Mouse (Mus musculus) lung, embryonic 16.5 days (tissue): ENCODE data around the gene Ehd4. TPM values are rescaled to one million over a fixed set of nuclear protein-coding genes. Genes with fewer than 3 reads are reported as not detected.

Source experiments
- ATAC-seq: fragments of 200-750 bp; cut with Nextera tagmentation; 2 replicates; pipeline ENCODE4 v1.8.0; 2017; ENCODE audit warnings: low read depth, mild to moderate bottlenecking, moderate library complexity
- H3K27ac ChIP-seq: fragments of 300-500 bp; sonication (generic); 2 replicates; pipeline ENCODE4 v1.5.1; 2014; ENCODE audit warnings: mild to moderate bottlenecking, control low read depth, low read length
- H3K27me3 ChIP-seq: fragments of 300-500 bp; sonication (generic); 2 replicates; pipeline ENCODE4 v1.6.1; 2014; ENCODE audit warnings: low read depth, low read length, mixed read lengths; ENCODE audit not compliant: control insufficient read depth, insufficient read depth
- H3K36me3 ChIP-seq: fragments of 300-500 bp; sonication (generic); 2 replicates; pipeline ENCODE4 v1.6.1; 2014; ENCODE audit warnings: low read length; ENCODE audit not compliant: control insufficient read depth, insufficient read depth
- H3K4me1 ChIP-seq: fragments of 300-500 bp; sonication (generic); replicated peaks from 2 replicates; pipeline ENCODE4 v1.6.1; 2014; ENCODE audit warnings: low read length, mixed read lengths; ENCODE audit not compliant: control insufficient read depth, insufficient read depth
- H3K4me2 ChIP-seq: fragments of 300-500 bp; sonication (generic); 2 replicates; pipeline ENCODE4 v1.6.1; 2014; ENCODE audit warnings: low read depth, low read length, control low read depth
- H3K4me3 ChIP-seq: fragments of 300-500 bp; sonication (generic); 2 replicates; pipeline ENCODE4 v1.5.1; 2014; ENCODE audit warnings: mild to moderate bottlenecking, low read length, control low read depth
- H3K9ac ChIP-seq: fragments of 300-500 bp; sonication (generic); 2 replicates; pipeline ENCODE4 v1.6.1; 2014; ENCODE audit warnings: low read length, control low read depth
- H3K9me3 ChIP-seq: fragments of 300-500 bp; sonication (generic); 2 replicates; pipeline ENCODE4 v1.6.1; 2016; ENCODE audit warnings: low read length; ENCODE audit not compliant: control insufficient read depth
- WGBS: fragments of 180-500 bp; shearing (Covaris S2); extraction: QIAGEN DNeasy Blood & Tissue Kit; methylation state at CpG from one replicate; pipeline ENCODE4 v1.1.7; 2014; 5-methylcytosine and 5-hydroxymethylcytosine counted together
- polyA plus RNA-seq: library from polyadenylated mRNA; unstranded; fragments of >200 nt; fragmentation: Nextera tagmentation; extraction: Ambion mirVana; gene quantifications from 2 replicates; pipeline ENCODE4 v1.2.1, GENCODE M21; 2015

The Ehd4 gene
- polyA plus RNA-seq, 1 experiment from 2014 or later, result 94.7 TPM

GRCm38 (mm10) chr2:120170726-120171125, 16.3 kb upstream of the Ehd4 start:
- Histone ChIP-seq H3K9ac (no peak overlapping the region), H3K9me3 (no peaks in the 10 kb centered on the region), H3K4me2 (no peak overlapping the region), H3K27ac (no peak overlapping the region), H3K27me3 (no peaks in the 10 kb centered on the region), H3K4me1 (no peaks in the 10 kb centered on the region), H3K36me3 (no peaks in the 10 kb centered on the region), H3K4me3 (no peak overlapping the region)
- 0 out of 2 replicates have a peak, but pooled peaks have one; percentile 23 for ATAC-seq
- WGBS, result 40% methylated on average over 1 of the region's 1 CpGs

DNA sequence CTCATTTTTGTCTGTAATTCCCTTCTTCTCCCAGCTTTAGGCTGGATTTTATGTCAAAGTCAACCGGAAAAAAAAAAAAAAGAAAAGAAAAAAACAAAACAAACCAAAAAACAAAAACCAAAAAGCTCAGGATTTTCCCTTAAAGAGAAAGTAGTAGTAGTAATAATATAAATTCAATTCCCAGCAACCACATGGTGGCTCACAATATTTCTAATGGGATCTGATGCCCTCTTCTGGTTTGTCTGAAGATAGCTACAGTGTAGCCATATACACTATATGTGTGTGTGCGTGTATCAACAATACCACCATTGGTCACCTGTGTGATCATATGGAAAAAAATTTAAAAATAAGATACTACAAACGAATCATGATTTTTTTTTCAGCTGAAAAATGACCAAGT, 15.0 kb upstream of the Ehd4 start:
- no peaks in the 10 kb centered on the region for H3K36me3 ChIP-seq
- H3K27ac ChIP-seq, result no peak overlapping the region
- no peak overlapping the region for H3K4me2 ChIP-seq
- H3K4me3 ChIP-seq, result no peak overlapping the region
- no peaks in the 10 kb centered on the region for H3K9me3 ChIP-seq
- no peaks in the 10 kb centered on the region for H3K27me3 ChIP-seq
- H3K9ac ChIP-seq, result no peak overlapping the region
- WGBS, result 80% methylated on average over 3 of the region's 3 CpGs
- ATAC-seq, result no peak
- no peaks in the 10 kb centered on the region for H3K4me1 ChIP-seq

GRCm38 (mm10) chr2:120167763-120168162, 13.4 kb upstream of the Ehd4 start:
- Histone ChIP-seq H3K4me3 (no peak overlapping the region), H3K4me1 (no peaks in the 10 kb centered on the region), H3K27ac (no peak overlapping the region), H3K27me3 (no peaks in the 10 kb centered on the region), H3K4me2 (no peak overlapping the region), H3K36me3 (no peaks in the 10 kb centered on the region), H3K9me3 (no peaks in the 10 kb centered on the region), H3K9ac (no peak overlapping the region)
- WGBS, result 84% methylated on average over 8 of the region's 8 CpGs
- ATAC-seq, result no peak

DNA sequence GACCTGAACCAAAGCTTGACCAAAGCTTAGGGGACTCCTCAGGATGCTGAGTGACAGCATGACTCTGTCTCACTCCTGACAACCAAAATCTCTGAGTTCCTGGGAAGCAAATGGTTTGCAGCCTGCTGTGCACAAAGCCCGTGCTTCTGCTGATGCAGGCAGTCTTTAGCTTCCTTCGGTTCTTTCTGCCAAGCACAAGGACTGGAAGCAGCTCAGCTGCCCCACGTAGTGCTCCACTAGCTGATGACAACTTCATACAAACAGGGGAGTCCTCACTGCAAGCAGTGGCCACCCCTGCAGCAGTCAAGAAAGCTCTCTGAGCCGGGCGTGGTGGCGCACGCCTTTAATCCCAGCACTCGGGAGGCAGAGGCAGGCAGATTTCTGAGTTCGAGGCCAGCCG, 11.1 kb upstream of the Ehd4 start:
- H3K36me3 ChIP-seq, result no peaks in the 10 kb centered on the region
- no peaks in the 10 kb centered on the region for H3K9me3 ChIP-seq
- no peak for ATAC-seq
- no peaks in the 10 kb centered on the region for H3K27me3 ChIP-seq
- no peaks in the 10 kb centered on the region for H3K4me1 ChIP-seq
- WGBS, result 77% methylated on average over 10 of the region's 10 CpGs
- no peak overlapping the region for H3K4me2 ChIP-seq
- no peak overlapping the region for H3K9ac ChIP-seq
- no peak overlapping the region for H3K27ac ChIP-seq
- H3K4me3 ChIP-seq, result no peak overlapping the region

GRCm38 (mm10) chr2:120159434-120159833, 5.0 kb upstream of the Ehd4 start:
- H3K9me3 ChIP-seq, result no peaks in the 10 kb centered on the region
- 81% methylated on average over 2 of the region's 2 CpGs for WGBS
- H3K4me2 ChIP-seq, result no peak overlapping the region
- H3K4me1 ChIP-seq, result peaks cover 2% of the 10 kb centered on the region; the same call in 1 of the 2 replicates
- no peak for ATAC-seq
- no peak overlapping the region for H3K9ac ChIP-seq
- H3K4me3 ChIP-seq, result no peak overlapping the region
- no peaks in the 10 kb centered on the region for H3K27me3 ChIP-seq
- no peaks in the 10 kb centered on the region for H3K36me3 ChIP-seq
- peak overlapping the region; percentile 29 for H3K27ac ChIP-seq

- WGBS, result 31% methylated on average over 1 of the region's 1 CpGs
These were observed 4.4 kb upstream of the Ehd4 start for GRCm38 (mm10) chr2:120158846-120159245.

GRCm38 (mm10) chr2:120158016-120158415, 3.6 kb upstream of the Ehd4 start:
- Histone ChIP-seq H3K36me3 (no peaks in the 10 kb centered on the region), H3K4me2 (no peak overlapping the region), H3K27me3 (no peaks in the 10 kb centered on the region), H3K9me3 (no peaks in the 10 kb centered on the region), H3K4me1 (peaks cover 8% of the 10 kb centered on the region; the same call in 1 of the 2 replicates), H3K27ac (0 out of 2 replicates have a peak overlapping the region, but pooled peaks have one; percentile 44), H3K9ac (no peak overlapping the region), H3K4me3 (no peak overlapping the region)
- WGBS, result 47% methylated on average over 5 of the region's 5 CpGs
- ATAC-seq, result no peak

More at GRCm38 (mm10) chr2:120158846-120159245, 4.4 kb upstream of the Ehd4 start:
- H3K4me1 ChIP-seq, result peaks cover 2% of the 10 kb centered on the region; the same call in 1 of the 2 replicates
- no peaks in the 10 kb centered on the region for H3K36me3 ChIP-seq
- H3K27me3 ChIP-seq, result no peaks in the 10 kb centered on the region
- ATAC-seq, result no peak
- H3K27ac ChIP-seq, result no peak overlapping the region
- no peaks in the 10 kb centered on the region for H3K9me3 ChIP-seq
- H3K4me2 ChIP-seq, result no peak overlapping the region
- H3K4me3 ChIP-seq, result no peak overlapping the region
- no peak overlapping the region for H3K9ac ChIP-seq

DNA sequence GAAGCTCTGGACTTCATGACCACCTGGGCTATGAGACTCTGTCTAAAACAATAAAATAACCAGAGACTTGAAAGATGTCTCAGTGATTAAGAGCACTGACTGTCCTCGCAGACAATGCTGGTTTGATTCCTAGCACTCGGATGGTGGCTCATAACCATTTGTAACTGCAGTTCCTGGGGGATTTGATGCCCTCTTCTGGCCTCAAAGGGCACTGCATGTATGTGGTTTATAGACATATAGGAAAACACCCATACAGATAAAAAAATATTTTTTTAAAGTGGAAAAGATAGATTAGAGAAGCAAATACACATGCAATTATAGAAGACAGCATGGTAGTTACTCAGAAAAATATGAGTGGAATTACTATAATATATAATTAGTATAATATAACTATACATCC, 3.2 kb upstream of the Ehd4 start:
- H3K4me2 ChIP-seq, result no peak overlapping the region
- no peak overlapping the region for H3K9ac ChIP-seq
- no peaks in the 10 kb centered on the region for H3K27me3 ChIP-seq
- H3K4me1 ChIP-seq, result peaks cover 8% of the 10 kb centered on the region; the same call in 1 of the 2 replicates
- H3K4me3 ChIP-seq, result no peak overlapping the region
- no peaks in the 10 kb centered on the region for H3K9me3 ChIP-seq
- H3K36me3 ChIP-seq, result no peaks in the 10 kb centered on the region
- ATAC-seq, result no peak
- WGBS, result 72% methylated on average over 2 of the region's 2 CpGs
- H3K27ac ChIP-seq, result no peak overlapping the region

GRCm38 (mm10) chr2:120153586-120154360, 633 bp downstream of the Ehd4 start:
- Histone ChIP-seq H3K9ac (peak overlapping the region; percentile 83), H3K4me2 (peak overlapping the region; percentile 98), H3K36me3 (no peaks in the 10 kb centered on the region), H3K27me3 (no peaks in the 10 kb centered on the region), H3K9me3 (no peaks in the 10 kb centered on the region), H3K4me3 (peak overlapping the region; percentile 79), H3K27ac (peak overlapping the region; percentile 58), H3K4me1 (peaks cover 8% of the 10 kb centered on the region; the same call in 1 of the 2 replicates)
- ATAC-seq, result peak; percentile 44
- WGBS, result under 1% methylated on average over 38 of the region's 38 CpGs
